Mouse (Mus musculus): ENCODE results near the gene Hoxb6.

GRCm38 (mm10) chr11:96337026-96337425 is 44.8 kb downstream of the Hoxb6 start:
- TF ChIP-seq POLR2A (IDR thresholded peaks at IDR 0.05; ENCODE audit: borderline replicate concordance, extremely low read depth, insufficient read depth, insufficient read length, poor library complexity, severe bottlenecking), result no peak
- no peak for TF ChIP-seq CTCF (IDR thresholded peaks at IDR 0.05; ENCODE audit: borderline replicate concordance, extremely low read depth, insufficient read depth, insufficient read length)

Measured in brain, embryonic 14.5 days (tissue).